Mouse (Mus musculus): ENCODE results near the gene Pex11b. TPM values are rescaled to one million over a fixed set of nuclear protein-coding genes. Genes with fewer than 3 reads are reported as not detected.

Gene Pex11b
- polyA plus RNA-seq, 1 experiment from 2014 or later = 29.0 TPM

GRCm38 (mm10) chr3:96666916-96667315 lies 31.7 kb downstream of the Pex11b start:
- H3K9ac ChIP-seq (ENCODE audit: low read depth, low read length) = no peak overlapping the region
- DNase-seq (ENCODE audit: low spot score) = no peak
- peaks cover 2% of the 10 kb centered on the region; the same call in 1 of the 2 replicates for H3K4me1 ChIP-seq (replicated peaks; ENCODE audit: control insufficient read depth, insufficient read depth, low read length)
- ATAC-seq (replicated peaks; ENCODE audit: low FRiP score) = no peak
- no peaks in the 10 kb centered on the region for H3K36me3 ChIP-seq (ENCODE audit: control insufficient read depth, insufficient read depth, low read length)
- no peak overlapping the region for H3K27ac ChIP-seq (ENCODE audit: low read depth, low read length)
- no peak overlapping the region for H3K4me2 ChIP-seq
- WGBS = 82% methylated on average over 5 of the region's 5 CpGs
- H3K4me3 ChIP-seq (ENCODE audit: low read depth, low read length) = no peak overlapping the region
- H3K27me3 ChIP-seq (replicated peaks; ENCODE audit: control insufficient read depth, insufficient read depth, low read length) = peaks cover 7% of the 10 kb centered on the region; the same call in 1 of the 2 replicates
- no peaks in the 10 kb centered on the region for H3K9me3 ChIP-seq (ENCODE audit: control insufficient read depth, low read length)

GRCm38 (mm10) chr3:96667316-96667715 lies 32.1 kb downstream of the Pex11b start:
- Histone ChIP-seq H3K36me3 (ENCODE audit: control insufficient read depth, insufficient read depth, low read length) (no peaks in the 10 kb centered on the region), H3K9ac (ENCODE audit: low read depth, low read length) (no peak overlapping the region), H3K9me3 (ENCODE audit: control insufficient read depth, low read length) (no peaks in the 10 kb centered on the region), H3K4me3 (ENCODE audit: low read depth, low read length) (no peak overlapping the region), H3K27me3 (replicated peaks; ENCODE audit: control insufficient read depth, insufficient read depth, low read length) (peaks cover 7% of the 10 kb centered on the region; the same call in 1 of the 2 replicates), H3K27ac (ENCODE audit: low read depth, low read length) (no peak overlapping the region), H3K4me2 (no peak overlapping the region), H3K4me1 (replicated peaks; ENCODE audit: control insufficient read depth, insufficient read depth, low read length) (peaks cover 2% of the 10 kb centered on the region; the same call in 1 of the 2 replicates)
- ATAC-seq (replicated peaks; ENCODE audit: low FRiP score) (no peak), DNase-seq (ENCODE audit: low spot score) (no peak)
- WGBS = 31% methylated on average over 1 of the region's 1 CpGs

- peaks cover 7% of the 10 kb centered on the region; the same call in 1 of the 2 replicates for H3K27me3 ChIP-seq (replicated peaks; ENCODE audit: control insufficient read depth, insufficient read depth, low read length)
- no peaks in the 10 kb centered on the region for H3K36me3 ChIP-seq (ENCODE audit: control insufficient read depth, insufficient read depth, low read length)
- H3K4me2 ChIP-seq = no peak overlapping the region
- H3K27ac ChIP-seq (ENCODE audit: low read depth, low read length) = no peak overlapping the region
- H3K4me3 ChIP-seq (ENCODE audit: low read depth, low read length) = no peak overlapping the region
- H3K4me1 ChIP-seq (replicated peaks; ENCODE audit: control insufficient read depth, insufficient read depth, low read length) = peaks cover 2% of the 10 kb centered on the region; the same call in 1 of the 2 replicates
- H3K9ac ChIP-seq (ENCODE audit: low read depth, low read length) = no peak overlapping the region
- ATAC-seq (replicated peaks; ENCODE audit: low FRiP score) (no peak), DNase-seq (ENCODE audit: low spot score) (no peak)
- WGBS = 84% methylated on average over 5 of the region's 5 CpGs
- no peaks in the 10 kb centered on the region for H3K9me3 ChIP-seq (ENCODE audit: control insufficient read depth, low read length)
Measured at GRCm38 (mm10) chr3:96668424-96669067, 33.4 kb downstream of the Pex11b start.

GRCm38 (mm10) chr3:96669727-96670468 lies 34.7 kb downstream of the Pex11b start, which contains the start of gene Ankrd35:
Ankrd35 (plus strand) TSS chr3:96670131.
- no peaks in the 10 kb centered on the region for H3K4me1 ChIP-seq (replicated peaks; ENCODE audit: control insufficient read depth, insufficient read depth, low read length)
- peak; percentile 85 for DNase-seq (ENCODE audit: low spot score)
- ATAC-seq (replicated peaks; ENCODE audit: low FRiP score) = peak; percentile 91
- H3K27ac ChIP-seq (ENCODE audit: low read depth, low read length) = no peak within 1 kb of the TSS
- peak within 1 kb of the TSS; percentile 79 for H3K4me2 ChIP-seq
- H3K4me3 ChIP-seq (ENCODE audit: low read depth, low read length) = peak within 1 kb of the TSS; percentile 44
- no peak within 1 kb of the TSS for H3K9ac ChIP-seq (ENCODE audit: low read depth, low read length)
- H3K27me3 ChIP-seq (replicated peaks; ENCODE audit: control insufficient read depth, insufficient read depth, low read length) = peaks cover 7% of the 10 kb centered on the region; the same call in 1 of the 2 replicates
- no peaks in the 10 kb centered on the region for H3K36me3 ChIP-seq (ENCODE audit: control insufficient read depth, insufficient read depth, low read length)
- WGBS = 4% methylated on average over 35 of the region's 35 CpGs
- H3K9me3 ChIP-seq (ENCODE audit: control insufficient read depth, low read length) = no peaks in the 10 kb centered on the region

GRCm38 (mm10) chr3:96671519-96671918 lies 36.3 kb downstream of the Pex11b start:
- ATAC-seq (replicated peaks; ENCODE audit: low FRiP score) (no peak), DNase-seq (ENCODE audit: low spot score) (no peak)
- peaks cover 7% of the 10 kb centered on the region; the same call in 1 of the 2 replicates for H3K27me3 ChIP-seq (replicated peaks; ENCODE audit: control insufficient read depth, insufficient read depth, low read length)
- no peak overlapping the region for H3K27ac ChIP-seq (ENCODE audit: low read depth, low read length)
- WGBS = 88% methylated on average over 5 of the region's 5 CpGs
- no peak overlapping the region for H3K4me3 ChIP-seq (ENCODE audit: low read depth, low read length)
- H3K9ac ChIP-seq (ENCODE audit: low read depth, low read length) = no peak overlapping the region
- no peaks in the 10 kb centered on the region for H3K9me3 ChIP-seq (ENCODE audit: control insufficient read depth, low read length)
- H3K4me2 ChIP-seq = no peak overlapping the region
- no peaks in the 10 kb centered on the region for H3K4me1 ChIP-seq (replicated peaks; ENCODE audit: control insufficient read depth, insufficient read depth, low read length)
- no peaks in the 10 kb centered on the region for H3K36me3 ChIP-seq (ENCODE audit: control insufficient read depth, insufficient read depth, low read length)

GRCm38 (mm10) chr3:96673514-96673913 lies 38.3 kb downstream of the Pex11b start:
- no peak for ATAC-seq (replicated peaks; ENCODE audit: low FRiP score)
- H3K9me3 ChIP-seq (ENCODE audit: control insufficient read depth, low read length) = no peaks in the 10 kb centered on the region
- H3K4me1 ChIP-seq (replicated peaks; ENCODE audit: control insufficient read depth, insufficient read depth, low read length) = no peaks in the 10 kb centered on the region
- no peak overlapping the region for H3K4me2 ChIP-seq
- no peak for DNase-seq (ENCODE audit: low spot score)
- H3K27ac ChIP-seq (ENCODE audit: low read depth, low read length) = no peak overlapping the region
- WGBS = 62% methylated on average over 4 of the region's 4 CpGs
- no peak overlapping the region for H3K4me3 ChIP-seq (ENCODE audit: low read depth, low read length)
- H3K9ac ChIP-seq (ENCODE audit: low read depth, low read length) = no peak overlapping the region
- H3K36me3 ChIP-seq (ENCODE audit: control insufficient read depth, insufficient read depth, low read length) = no peaks in the 10 kb centered on the region
- H3K27me3 ChIP-seq (replicated peaks; ENCODE audit: control insufficient read depth, insufficient read depth, low read length) = peaks cover 7% of the 10 kb centered on the region; the same call in 1 of the 2 replicates

GRCm38 (mm10) chr3:96674442-96674841 lies 39.3 kb downstream of the Pex11b start:
- WGBS = 65% methylated on average over 8 of the region's 8 CpGs
- no peak overlapping the region for H3K27ac ChIP-seq (ENCODE audit: low read depth, low read length)
- ATAC-seq (replicated peaks; ENCODE audit: low FRiP score) (no peak), DNase-seq (ENCODE audit: low spot score) (no peak)
- H3K4me3 ChIP-seq (ENCODE audit: low read depth, low read length) = no peak overlapping the region
- H3K4me1 ChIP-seq (replicated peaks; ENCODE audit: control insufficient read depth, insufficient read depth, low read length) = peaks cover 5% of the 10 kb centered on the region
- no peak overlapping the region for H3K4me2 ChIP-seq
- peaks cover 7% of the 10 kb centered on the region; the same call in 1 of the 2 replicates for H3K27me3 ChIP-seq (replicated peaks; ENCODE audit: control insufficient read depth, insufficient read depth, low read length)
- H3K9me3 ChIP-seq (ENCODE audit: control insufficient read depth, low read length) = no peaks in the 10 kb centered on the region
- no peak overlapping the region for H3K9ac ChIP-seq (ENCODE audit: low read depth, low read length)
- H3K36me3 ChIP-seq (ENCODE audit: control insufficient read depth, insufficient read depth, low read length) = no peaks in the 10 kb centered on the region

- 79% methylated on average over 3 of the region's 3 CpGs for WGBS
- Histone ChIP-seq H3K4me3 (ENCODE audit: low read depth, low read length) (no peak overlapping the region), H3K4me2 (no peak overlapping the region), H3K36me3 (ENCODE audit: control insufficient read depth, insufficient read depth, low read length) (no peaks in the 10 kb centered on the region), H3K4me1 (replicated peaks; ENCODE audit: control insufficient read depth, insufficient read depth, low read length) (peaks cover 8% of the 10 kb centered on the region), H3K27ac (ENCODE audit: low read depth, low read length) (no peak overlapping the region), H3K9me3 (ENCODE audit: control insufficient read depth, low read length) (no peaks in the 10 kb centered on the region), H3K27me3 (replicated peaks; ENCODE audit: control insufficient read depth, insufficient read depth, low read length) (peaks cover 9% of the 10 kb centered on the region), H3K9ac (ENCODE audit: low read depth, low read length) (no peak overlapping the region)
- ATAC-seq (replicated peaks; ENCODE audit: low FRiP score) (no peak), DNase-seq (ENCODE audit: low spot score) (no peak)
Measured at GRCm38 (mm10) chr3:96675171-96675570, 40.0 kb downstream of the Pex11b start.
